Mouse (Mus musculus) embryonic facial prominence, embryonic 14.5 days (tissue): ENCODE results near the gene Hoxc5. TPM values are rescaled to one million over a fixed set of nuclear protein-coding genes. Genes with fewer than 3 reads are reported as not detected.

Experiments
- ATAC-seq: fragments of 200-750 bp; cut with Nextera tagmentation; 2 replicates; pipeline ENCODE4 v1.8.0; 2017; ENCODE audit warnings: low read depth, moderate number of reproducible peaks, moderate TSS enrichment
- DNase-seq: peaks from one replicate; pipeline ENCODE4 v3.0.0-alpha.2; 2015; ENCODE audit warnings: low spot score
- H3K27ac ChIP-seq: fragments of 300-500 bp; sonication (generic); replicated peaks from 2 replicates; pipeline ENCODE4 v1.5.1; 2014; ENCODE audit warnings: low read depth, mild to moderate bottlenecking, low read length, moderate library complexity
- H3K27me3 ChIP-seq: fragments of 300-500 bp; sonication (generic); replicated peaks from 2 replicates; pipeline ENCODE4 v1.6.1; 2014; ENCODE audit warnings: low read length; ENCODE audit not compliant: control insufficient read depth, insufficient read depth
- H3K36me3 ChIP-seq: fragments of 300-500 bp; sonication (generic); 2 replicates; pipeline ENCODE4 v1.6.1; 2014; ENCODE audit warnings: low read length, mixed read lengths; ENCODE audit not compliant: control insufficient read depth, insufficient read depth
- H3K4me1 ChIP-seq: fragments of 300-500 bp; sonication (generic); 2 replicates; pipeline ENCODE4 v1.6.1; 2014; ENCODE audit warnings: antibody characterized with exemption, low read length; ENCODE audit not compliant: control insufficient read depth, insufficient read depth
- H3K4me2 ChIP-seq: fragments of 300-500 bp; sonication (generic); 2 replicates; pipeline ENCODE4 v1.6.1; 2014; ENCODE audit warnings: low read depth, mild to moderate bottlenecking, low read length, moderate library complexity, mixed read lengths
- H3K4me3 ChIP-seq: fragments of 300-500 bp; sonication (generic); 2 replicates; pipeline ENCODE4 v1.5.1; 2014; ENCODE audit warnings: low read depth, mild to moderate bottlenecking, low read length
- H3K9ac ChIP-seq: fragments of 300-500 bp; sonication (generic); 2 replicates; pipeline ENCODE4 v1.6.1; 2014; ENCODE audit warnings: low read depth, mild to moderate bottlenecking, low read length, moderate library complexity, mixed read lengths
- H3K9me3 ChIP-seq: fragments of 300-500 bp; sonication (generic); 2 replicates; pipeline ENCODE4 v1.6.1; 2016; ENCODE audit warnings: low read length; ENCODE audit not compliant: control insufficient read depth
- WGBS: fragments of 180-500 bp; shearing (Covaris S2); extraction: QIAGEN DNeasy Blood & Tissue Kit; methylation state at CpG from one replicate; pipeline ENCODE4 v1.1.7; 2014; 5-methylcytosine and 5-hydroxymethylcytosine counted together
- polyA plus RNA-seq: library from polyadenylated mRNA; unstranded; fragments of >200 nt; fragmentation: Nextera tagmentation; extraction: Ambion mirVana; gene quantifications from 2 replicates; pipeline ENCODE4 v1.2.1, GENCODE M21; 2014

Gene Hoxc5
- polyA plus RNA-seq, 1 experiment from 2014 or later, result 0.96 TPM

GRCm38 (mm10) chr15:102987124-102987833 is 20.0 kb downstream of the Hoxc5 start:
- no peak overlapping the region for H3K4me2 ChIP-seq
- no peak for ATAC-seq
- WGBS, result 5% methylated on average over 21 of the region's 21 CpGs

DNA sequence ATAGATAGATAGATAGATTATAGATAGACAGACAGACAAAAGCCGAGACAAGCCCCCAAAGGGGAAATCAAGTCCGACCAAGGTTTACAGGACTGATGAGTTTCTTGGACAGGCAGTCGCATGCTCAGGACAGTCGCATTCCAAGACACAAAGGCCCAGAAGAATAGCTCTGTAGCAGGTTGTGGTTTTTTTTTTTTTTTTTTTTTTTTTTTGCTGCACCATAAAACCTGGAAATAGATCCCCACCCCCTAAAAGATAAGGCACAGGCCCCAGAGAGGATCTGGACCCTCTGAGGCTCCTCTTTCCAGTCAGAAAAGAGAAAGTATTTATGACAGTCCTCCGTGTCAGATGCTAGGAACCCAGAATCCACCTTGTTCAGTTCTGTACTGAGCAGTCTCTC is 20.8 kb downstream of the Hoxc5 start:
- no peaks in the 10 kb centered on the region for H3K4me1 ChIP-seq
- 19% methylated on average over 5 of the region's 5 CpGs for WGBS
- no peak overlapping the region for H3K9ac ChIP-seq
- no peaks in the 10 kb centered on the region for H3K36me3 ChIP-seq
- DNase-seq, result no peak
- peaks cover 97% of the 10 kb centered on the region for H3K27me3 ChIP-seq
- ATAC-seq, result no peak
- no peaks in the 10 kb centered on the region for H3K9me3 ChIP-seq
- H3K27ac ChIP-seq, result no peak overlapping the region
- no peak overlapping the region for H3K4me3 ChIP-seq
- no peak overlapping the region for H3K4me2 ChIP-seq

More at GRCm38 (mm10) chr15:102987124-102987833, 20.0 kb downstream of the Hoxc5 start:
- Histone ChIP-seq H3K9me3 (no peaks in the 10 kb centered on the region), H3K27ac (no peak overlapping the region), H3K4me3 (no peak overlapping the region), H3K9ac (no peak overlapping the region), H3K4me1 (no peaks in the 10 kb centered on the region), H3K27me3 (peaks cover 97% of the 10 kb centered on the region), H3K36me3 (no peaks in the 10 kb centered on the region)
- peak; percentile 88 for DNase-seq

DNA sequence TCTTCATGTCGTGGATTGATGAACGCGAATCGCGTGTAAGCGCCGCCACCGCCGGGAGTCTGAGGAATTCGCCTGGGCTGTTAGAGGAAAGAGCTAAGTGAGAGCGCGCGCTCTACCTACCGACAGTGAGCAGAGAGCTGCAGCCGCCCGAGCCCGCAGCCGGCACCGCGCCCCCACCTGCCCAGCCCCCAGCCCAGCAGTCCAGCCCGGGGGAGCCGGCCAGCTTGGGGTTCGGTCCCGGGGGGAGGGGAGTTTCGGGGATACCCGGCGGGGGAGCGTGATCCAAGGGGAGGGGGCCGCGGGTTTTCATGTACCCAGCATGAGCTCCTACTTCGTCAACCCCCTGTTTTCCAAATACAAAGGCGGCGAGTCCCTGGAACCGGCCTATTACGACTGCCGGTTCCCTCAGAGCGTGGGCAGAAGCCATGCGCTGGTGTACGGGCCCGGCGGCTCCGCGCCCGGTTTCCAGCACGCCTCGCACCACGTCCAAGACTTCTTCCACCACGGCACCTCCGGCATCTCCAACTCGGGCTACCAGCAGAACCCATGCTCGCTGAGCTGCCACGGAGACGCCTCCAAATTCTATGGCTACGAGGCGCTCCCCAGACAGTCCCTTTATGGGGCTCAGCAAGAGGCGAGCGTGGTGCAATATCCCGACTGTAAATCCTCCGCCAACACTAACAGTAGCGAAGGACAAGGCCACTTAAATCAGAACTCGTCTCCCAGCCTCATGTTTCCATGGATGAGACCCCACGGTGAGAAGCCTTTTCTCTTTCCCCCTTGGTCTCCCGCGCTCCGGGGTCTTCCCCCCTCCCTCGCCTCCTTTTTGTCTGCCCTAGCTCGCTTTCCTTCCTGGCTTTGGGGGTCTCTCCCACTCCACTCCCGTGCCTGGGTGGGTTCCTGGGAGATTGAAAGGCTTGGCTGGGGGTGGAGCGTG is 23.5 kb downstream of the Hoxc5 start, which contains the start of gene Hoxc8:
TSS of gene Hoxc8 (plus strand) at position 147 of the 937 bp plus-strand sequence.
- H3K4me1 ChIP-seq, result no peaks in the 10 kb centered on the region
- under 1% methylated on average over 40 of the region's 69 CpGs for WGBS
- no peaks in the 10 kb centered on the region for H3K36me3 ChIP-seq
- H3K27me3 ChIP-seq, result peaks cover 96% of the 10 kb centered on the region
- H3K27ac ChIP-seq, result no peak within 1 kb of the TSS
- peak within 1 kb of the TSS; percentile 18 for H3K4me3 ChIP-seq
- ATAC-seq (no peak), DNase-seq (no peak)
- no peaks in the 10 kb centered on the region for H3K9me3 ChIP-seq
- peak within 1 kb of the TSS; percentile 33 for H3K4me2 ChIP-seq
- H3K9ac ChIP-seq, result no peak within 1 kb of the TSS

DNA sequence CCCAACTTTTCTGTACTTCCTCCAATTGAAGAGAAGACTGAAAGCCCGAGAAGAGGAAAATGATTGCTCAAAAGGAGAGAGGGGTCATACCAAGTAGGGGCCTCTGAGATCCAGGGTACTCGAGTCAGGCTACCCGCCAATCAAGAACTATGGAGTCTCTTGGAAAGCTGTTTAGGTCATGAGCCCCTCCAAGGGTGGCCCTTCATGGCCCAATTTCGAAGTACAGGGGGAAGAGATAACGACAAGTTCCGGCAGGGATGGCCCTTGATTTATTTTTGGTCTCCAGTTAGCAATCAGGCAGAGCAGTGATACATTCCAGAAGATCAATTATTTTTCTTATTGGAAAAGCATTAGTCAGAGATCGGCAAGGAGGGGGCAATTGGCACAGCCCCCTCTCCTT is 24.5 kb downstream of the Hoxc5 start:
- H3K36me3 ChIP-seq, result no peaks in the 10 kb centered on the region
- ATAC-seq (no peak), DNase-seq (no peak)
- no peak overlapping the region for H3K4me3 ChIP-seq
- peaks cover 96% of the 10 kb centered on the region for H3K27me3 ChIP-seq
- 3% methylated on average over 7 of the region's 7 CpGs for WGBS
- no peak overlapping the region for H3K27ac ChIP-seq
- no peak overlapping the region for H3K4me2 ChIP-seq
- H3K4me1 ChIP-seq, result no peaks in the 10 kb centered on the region
- H3K9me3 ChIP-seq, result no peaks in the 10 kb centered on the region
- H3K9ac ChIP-seq, result no peak overlapping the region

GRCm38 (mm10) chr15:102992206-102992605 is 25.0 kb downstream of the Hoxc5 start:
- no peak overlapping the region for H3K27ac ChIP-seq

DNA sequence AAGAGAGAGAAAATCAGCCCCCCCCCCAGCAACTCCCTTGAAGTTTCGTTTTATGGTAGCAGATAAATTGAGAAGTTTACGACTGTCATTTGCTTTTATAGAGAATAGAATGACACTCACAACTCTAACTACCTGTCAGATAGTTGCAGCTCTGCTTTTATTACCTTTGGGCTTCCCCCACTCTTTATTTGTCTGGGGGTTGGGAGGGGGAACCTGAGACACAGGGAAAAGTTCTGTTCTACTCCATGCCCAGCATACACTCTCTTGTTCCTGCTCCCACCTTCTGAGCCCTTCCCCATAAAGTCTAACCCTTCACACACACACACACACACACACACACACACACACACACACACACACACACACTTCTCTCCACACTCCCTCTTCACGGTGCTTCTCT is 25.6 kb downstream of the Hoxc5 start:
- H3K27ac ChIP-seq, result no peak overlapping the region
- no peak overlapping the region for H3K4me2 ChIP-seq
- DNase-seq (no peak), ATAC-seq (no peak)
- peaks cover 96% of the 10 kb centered on the region for H3K27me3 ChIP-seq
- no peak overlapping the region for H3K9ac ChIP-seq
- 0% methylated on average over 3 of the region's 3 CpGs for WGBS
- H3K9me3 ChIP-seq, result no peaks in the 10 kb centered on the region
- no peaks in the 10 kb centered on the region for H3K4me1 ChIP-seq
- no peak overlapping the region for H3K4me3 ChIP-seq
- no peaks in the 10 kb centered on the region for H3K36me3 ChIP-seq

More at GRCm38 (mm10) chr15:102992206-102992605, 25.0 kb downstream of the Hoxc5 start:
- Histone ChIP-seq H3K9ac (no peak overlapping the region), H3K27me3 (peaks cover 96% of the 10 kb centered on the region), H3K9me3 (no peaks in the 10 kb centered on the region), H3K4me3 (no peak overlapping the region), H3K4me1 (no peaks in the 10 kb centered on the region), H3K36me3 (no peaks in the 10 kb centered on the region), H3K4me2 (no peak overlapping the region)
- no peak for ATAC-seq
- WGBS, result 3% methylated on average over 11 of the region's 11 CpGs
- no peak for DNase-seq

DNA sequence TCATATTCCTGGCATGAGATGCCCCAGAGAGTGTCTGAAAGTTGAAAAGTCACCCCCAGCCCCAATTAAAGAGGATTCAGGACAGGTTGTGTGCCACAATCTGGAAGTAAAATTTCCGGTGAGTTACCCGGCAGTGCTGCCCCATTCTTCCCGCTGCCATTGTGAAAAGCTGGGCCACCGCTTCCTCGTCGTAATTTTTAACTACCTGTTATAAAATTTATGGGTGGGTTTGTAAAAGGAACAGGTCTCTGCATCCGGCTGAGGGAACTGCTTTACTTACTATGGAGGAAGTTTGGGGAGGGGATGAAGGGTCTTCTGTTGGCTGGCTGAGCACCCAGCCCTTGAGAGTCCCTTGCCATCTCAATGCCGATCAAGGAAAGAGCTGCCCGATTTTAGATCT is 29.3 kb downstream of the Hoxc5 start:
- Histone ChIP-seq H3K4me2 (no peak overlapping the region), H3K9me3 (no peaks in the 10 kb centered on the region), H3K4me3 (no peak overlapping the region), H3K9ac (no peak overlapping the region), H3K4me1 (peaks cover 15% of the 10 kb centered on the region; the same call in 1 of the 2 replicates), H3K27ac (no peak overlapping the region), H3K27me3 (peaks cover 98% of the 10 kb centered on the region), H3K36me3 (no peaks in the 10 kb centered on the region)
- ATAC-seq (no peak), DNase-seq (no peak)
- 2% methylated on average over 9 of the region's 9 CpGs for WGBS

GRCm38 (mm10) chr15:102997431-102997830 is 30.2 kb downstream of the Hoxc5 start:
- Histone ChIP-seq H3K4me2 (no peak overlapping the region), H3K27ac (no peak overlapping the region), H3K27me3 (peaks cover 98% of the 10 kb centered on the region), H3K9me3 (no peaks in the 10 kb centered on the region), H3K9ac (no peak overlapping the region), H3K36me3 (no peaks in the 10 kb centered on the region), H3K4me1 (peaks cover 15% of the 10 kb centered on the region; the same call in 1 of the 2 replicates), H3K4me3 (no peak overlapping the region)
- ATAC-seq (no peak), DNase-seq (no peak)
- 0% methylated on average over 3 of the region's 3 CpGs for WGBS
